Mouse (Mus musculus): Measurements from ENCODE around the gene Nipsnap3a. TPM values are rescaled to one million over a fixed set of nuclear protein-coding genes. Genes with fewer than 3 reads are reported as not detected.

Gene Nipsnap3a
- total and polyA plus RNA-seq, 3 experiments, result not detected

GRCm38 (mm10) chr4:53046238-53047022 is 57.4 kb downstream of the Nipsnap3a start:
- peaks cover 0 to 12% of the 10 kb centered on the region in 2 experiments; a peak in 2 of 4 replicates for H3K36me3 ChIP-seq (ENCODE audit: control insufficient read depth in 1 of 2, insufficient read depth in 2 of 2, low read length in 2 of 2)
- TF ChIP-seq ELF1 (IDR thresholded peaks at IDR 0.05; ENCODE audit: low read depth, low read length) (no peak), MAZ (IDR thresholded peaks at IDR 0.05; ENCODE audit: low read depth, low read length) (no peak), ZNF384 (IDR thresholded peaks at IDR 0.05; ENCODE audit: low read depth, low read length) (no peak), GATA1 (IDR thresholded peaks at IDR 0.05; ENCODE audit: low read depth, low read length) (no peak), HCFC1 (IDR thresholded peaks at IDR 0.05; ENCODE audit: low read depth, low read length) (no peak), ZKSCAN1 (IDR thresholded peaks at IDR 0.05; ENCODE audit: low read depth, low read length) (no peak), POLR2AphosphoS5 (IDR thresholded peaks at IDR 0.05; ENCODE audit: borderline replicate concordance, low read depth, low read length) (no peak), ETS1 (IDR thresholded peaks at IDR 0.05; ENCODE audit: low read depth, low read length) (no peak), CHD2 (IDR thresholded peaks at IDR 0.05; ENCODE audit: low read length) (no peak), MYB (IDR thresholded peaks at IDR 0.05; ENCODE audit: low read depth, low read length) (no peak), POLR2A (IDR thresholded peaks at IDR 0.05; ENCODE audit: control insufficient read depth in 1 of 2, insufficient read depth in 1 of 2, low read depth in 1 of 2, low read length in 2 of 2, poor library complexity in 1 of 2) (no peak), BHLHE40 (IDR thresholded peaks at IDR 0.05; ENCODE audit: borderline replicate concordance, low read depth, low read length) (no peak), USF2 (IDR thresholded peaks at IDR 0.05; ENCODE audit: borderline replicate concordance in 1 of 2, insufficient read depth in 1 of 2, low read depth in 1 of 2, low read length in 2 of 2) (no peak)
- H3K27me3 ChIP-seq (ENCODE audit: control insufficient read depth in 1 of 2, insufficient read depth in 2 of 2, low read length in 2 of 2), result no peaks in the 10 kb centered on the region
- H3K27ac ChIP-seq (ENCODE audit: control insufficient read depth, low read depth, low read length), result no peak overlapping the region
- no peaks in the 10 kb centered on the region for H3K4me1 ChIP-seq (ENCODE audit: control insufficient read depth in 1 of 2, insufficient read depth in 2 of 2, low read length in 2 of 2)
- H3K9me3 ChIP-seq (replicated peaks; ENCODE audit: insufficient read depth, low read length), result no peaks in the 10 kb centered on the region
- H3K9ac ChIP-seq (ENCODE audit: control insufficient read depth, low read depth, low read length, poor library complexity, severe bottlenecking), result no peak overlapping the region
- no peak for DNase-seq (ENCODE audit: low read depth, low spot score)
- no peak overlapping the region for H3K4me3 ChIP-seq (ENCODE audit: control insufficient read depth in 1 of 2, insufficient read depth in 1 of 2, low read depth in 2 of 2, low read length in 2 of 2)
- no peaks in the 10 kb centered on the region for H3K79me2 ChIP-seq (ENCODE audit: control insufficient read depth, insufficient read depth, low read length, poor library complexity)

Other genes with a start within 250 kb of the Nipsnap3a start
- not detected in 2 replicates for gene Olfr275, start 174.7 kb upstream of the Nipsnap3a start, total RNA-seq (2012; rRNA removed)
- not detected for gene Olfr275, start 174.7 kb upstream of the Nipsnap3a start, polyA plus RNA-seq (2012; ENCODE audit: insufficient read depth in 1 of 2, insufficient read length in 2 of 2, low read depth in 1 of 2, low replicate concordance in 2 of 2, missing spikeins in 1 of 2)
- gene Olfr273, start 130.0 kb upstream of the Nipsnap3a start, total RNA-seq (2012; rRNA removed), result not detected in 2 replicates
- gene Olfr273, start 130.0 kb upstream of the Nipsnap3a start, polyA plus RNA-seq (2012; ENCODE audit: insufficient read depth in 1 of 2, insufficient read length in 2 of 2, low read depth in 1 of 2, low replicate concordance in 2 of 2, missing spikeins in 1 of 2), result not detected
- gene Olfr272, start 70.1 kb upstream of the Nipsnap3a start, total RNA-seq (2012; rRNA removed), result not detected in 2 replicates
- not detected for gene Olfr272, start 70.1 kb upstream of the Nipsnap3a start, polyA plus RNA-seq (2012; ENCODE audit: insufficient read depth in 1 of 2, insufficient read length in 2 of 2, low read depth in 1 of 2, low replicate concordance in 2 of 2, missing spikeins in 1 of 2)
- not detected in 2 replicates for gene Olfr270, start 24.7 kb upstream of the Nipsnap3a start, total RNA-seq (2012; rRNA removed)
- not detected for gene Olfr270, start 24.7 kb upstream of the Nipsnap3a start, polyA plus RNA-seq (2012; ENCODE audit: insufficient read depth in 1 of 2, insufficient read length in 2 of 2, low read depth in 1 of 2, low replicate concordance in 2 of 2, missing spikeins in 1 of 2)
- 26.9 and 28.0 TPM in 2 replicates for gene Nipsnap3b, start 22.6 kb downstream of the Nipsnap3a start, total RNA-seq (2012; rRNA removed)
- gene Nipsnap3b, start 22.6 kb downstream of the Nipsnap3a start, polyA plus RNA-seq (2012; ENCODE audit: insufficient read depth in 1 of 2, insufficient read length in 2 of 2, low read depth in 1 of 2, low replicate concordance in 2 of 2, missing spikeins in 1 of 2), result 10 to 100 TPM in 1 of 2 experiments, not detected in 1; 57.1 TPM
- 8.4 and 10.8 TPM in 2 replicates for gene Abca1, start 170.6 kb downstream of the Nipsnap3a start, total RNA-seq (2012; rRNA removed)
- 1 to 10 TPM in 1 of 2 experiments, not detected in 1; 9.0 TPM for gene Abca1, start 170.6 kb downstream of the Nipsnap3a start, polyA plus RNA-seq (2012; ENCODE audit: insufficient read depth in 1 of 2, insufficient read length in 2 of 2, low read depth in 1 of 2, low replicate concordance in 2 of 2, missing spikeins in 1 of 2)